Mouse (Mus musculus) hindlimb bud, embryonic 11.5 days (tissue): ENCODE measurements around the gene Glyr1.

Source experiments
- DNase-seq: peaks from one replicate; pipeline ENCODE4 v3.0.0-alpha.2; 2012; ENCODE audit warnings: low read depth, low spot score; ENCODE audit errors: extremely low spot score

The Glyr1 gene

DNA sequence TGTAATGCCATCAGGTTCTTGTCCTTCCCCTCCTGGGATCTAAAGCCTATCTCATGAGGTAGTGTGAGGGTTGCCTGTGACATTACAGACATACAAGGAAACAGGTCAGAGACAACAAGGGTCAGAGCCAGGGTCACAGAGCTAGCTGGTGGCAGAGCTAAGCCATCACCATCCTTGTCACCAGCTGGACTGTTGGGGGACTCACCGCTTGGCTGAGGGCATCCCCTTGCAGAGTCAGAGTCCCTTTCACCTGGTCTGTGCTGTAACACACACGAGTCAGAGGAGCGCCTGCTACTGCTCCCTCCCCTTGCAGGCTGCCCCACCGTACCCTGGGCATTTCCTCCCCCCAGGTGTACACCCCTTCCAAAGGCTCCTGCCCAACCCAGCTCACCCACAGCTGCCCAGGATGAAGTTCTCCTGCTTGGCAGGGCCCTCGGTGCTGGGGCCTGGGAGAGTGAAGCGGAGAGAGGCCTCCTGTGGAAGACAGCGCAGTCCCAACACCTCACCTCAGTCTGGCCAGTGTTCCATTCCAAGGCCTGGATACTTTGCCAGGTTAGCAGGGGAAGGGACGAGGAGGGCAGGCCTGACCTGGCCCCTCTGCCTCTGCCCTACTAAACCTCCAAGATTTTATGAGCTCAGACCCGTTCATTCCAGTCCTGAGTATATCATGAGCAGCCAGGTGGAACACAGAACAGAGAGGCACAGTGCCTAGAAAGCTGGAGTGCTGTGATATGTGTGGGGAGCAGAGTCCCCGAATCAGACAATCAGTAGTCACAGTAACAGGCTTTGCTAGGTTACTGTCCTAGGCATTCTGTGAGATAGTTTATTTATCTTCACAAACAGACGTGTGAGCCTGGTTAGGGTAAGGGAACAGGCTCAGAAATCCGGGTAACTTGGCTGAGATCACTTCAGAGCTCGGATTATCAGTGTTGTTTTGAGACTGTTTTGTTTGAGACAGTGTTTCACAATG, 37.3 kb downstream of the Glyr1 start:
- DNase-seq, result no peak

DNA sequence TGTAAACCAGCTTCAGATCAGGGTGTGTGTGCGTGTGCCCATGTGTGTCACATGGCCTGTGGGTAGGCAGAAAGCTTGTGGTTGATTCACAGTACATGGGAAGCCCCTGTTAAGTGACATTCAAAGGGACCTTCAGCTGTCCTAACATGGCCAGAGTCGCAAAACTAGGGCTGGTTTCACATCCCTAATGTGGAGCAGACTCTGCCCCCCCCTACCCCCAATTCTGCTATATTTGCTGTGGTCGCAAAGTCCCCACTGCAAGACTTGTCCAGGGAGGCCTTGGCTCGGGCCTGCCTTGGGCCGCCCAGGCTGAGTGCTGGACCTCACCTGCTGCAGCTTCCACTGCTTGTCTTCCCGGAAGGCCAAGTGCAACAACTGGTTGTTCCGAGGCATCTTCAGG, 38.4 kb downstream of the Glyr1 start:
- no peak for DNase-seq

DNA sequence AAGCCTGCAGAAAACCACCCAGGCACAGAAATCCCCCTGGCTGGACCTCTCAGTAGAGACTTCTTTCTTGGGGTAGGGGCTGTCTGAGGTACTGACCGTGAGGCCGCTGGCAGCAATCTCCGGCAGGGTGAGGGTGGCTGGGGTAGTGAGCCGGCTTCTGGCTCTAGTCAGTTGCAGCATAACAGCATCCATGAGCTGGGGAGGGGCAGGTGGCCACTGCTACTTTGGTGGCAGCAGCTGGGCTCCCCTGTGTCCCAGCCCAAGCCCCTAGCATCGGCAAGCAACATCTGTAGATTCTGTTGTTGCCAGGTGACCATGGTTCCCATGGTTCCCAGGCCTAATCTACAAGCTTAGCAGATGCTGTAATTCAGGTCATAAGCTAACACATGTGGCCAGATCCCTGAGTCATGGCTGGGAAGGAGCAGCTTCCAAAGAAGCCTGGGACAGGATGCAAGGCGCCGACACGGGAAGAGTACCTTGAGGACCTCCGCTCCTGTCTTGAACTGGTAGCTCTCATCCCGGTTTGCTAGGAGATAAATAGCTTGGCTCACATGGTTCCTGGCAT, 39.2 kb downstream of the Glyr1 start:
- DNase-seq, result no peak

DNA sequence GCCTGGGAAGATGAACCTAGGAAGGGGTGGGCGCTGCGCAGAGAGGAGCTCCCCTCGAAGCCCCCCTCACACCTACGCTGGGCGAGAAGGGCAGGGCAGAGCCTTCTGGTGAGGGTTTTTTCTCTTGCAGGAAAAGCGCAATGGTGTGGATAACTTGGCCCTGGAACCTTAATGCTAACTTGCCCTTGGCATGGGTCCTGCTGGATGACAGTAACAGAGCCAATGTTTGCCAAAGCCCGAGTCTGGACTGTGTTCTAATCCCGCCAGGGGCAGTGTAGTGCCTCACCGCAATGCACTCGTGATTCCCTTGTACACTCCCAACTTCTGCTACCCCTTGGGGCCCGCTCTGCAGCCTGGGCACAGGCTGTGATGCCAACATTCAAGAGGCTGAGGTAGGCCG, 41.6 kb downstream of the Glyr1 start:
- DNase-seq, result no peak

DNA sequence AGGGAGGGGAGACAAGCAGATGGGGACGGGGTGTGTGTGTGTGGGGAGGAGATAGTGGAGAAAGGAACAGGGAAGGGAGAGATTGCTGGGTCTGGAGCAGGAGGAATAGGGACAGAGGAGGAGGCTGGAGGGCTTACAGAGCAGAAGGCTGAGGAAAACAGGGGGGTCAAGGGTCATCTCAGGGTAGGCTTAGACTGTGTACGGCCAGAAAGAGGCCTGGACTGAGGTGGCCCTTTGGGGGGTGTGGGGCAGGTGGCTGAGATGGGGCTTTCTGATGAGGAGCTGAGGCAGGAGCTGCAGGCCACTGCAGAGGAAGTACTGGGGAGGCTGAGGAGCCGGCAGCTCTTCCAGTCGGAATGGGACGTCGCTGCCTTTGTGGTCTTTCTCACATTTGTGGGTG, 42.2 kb downstream of the Glyr1 start:
- DNase-seq, result no peak

DNA sequence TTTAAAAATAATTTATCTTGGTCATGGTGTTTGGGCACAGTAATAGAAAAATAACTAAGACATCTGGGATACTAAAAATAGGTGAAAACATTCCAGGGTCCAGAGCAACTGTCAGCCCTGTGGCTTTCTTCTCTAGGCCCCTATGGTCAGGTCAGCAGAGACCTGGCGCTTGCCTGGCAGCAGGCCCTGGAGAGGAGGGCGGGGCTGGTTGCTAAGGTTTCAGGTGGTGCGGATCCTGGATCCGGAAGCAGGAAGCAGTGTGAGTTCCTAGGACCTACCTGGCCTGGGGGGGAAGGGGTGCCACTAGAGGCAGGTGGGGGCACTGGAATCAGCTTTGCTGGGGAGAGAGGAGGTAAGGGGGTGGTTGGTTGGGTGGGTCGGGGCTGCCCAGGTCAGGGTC, 42.6 kb downstream of the Glyr1 start, which contains the start of gene Smim22:
Gene Smim22 (plus strand): TSS at position 222 of the 400 bp plus-strand sequence.
- DNase-seq, result no peak

DNA sequence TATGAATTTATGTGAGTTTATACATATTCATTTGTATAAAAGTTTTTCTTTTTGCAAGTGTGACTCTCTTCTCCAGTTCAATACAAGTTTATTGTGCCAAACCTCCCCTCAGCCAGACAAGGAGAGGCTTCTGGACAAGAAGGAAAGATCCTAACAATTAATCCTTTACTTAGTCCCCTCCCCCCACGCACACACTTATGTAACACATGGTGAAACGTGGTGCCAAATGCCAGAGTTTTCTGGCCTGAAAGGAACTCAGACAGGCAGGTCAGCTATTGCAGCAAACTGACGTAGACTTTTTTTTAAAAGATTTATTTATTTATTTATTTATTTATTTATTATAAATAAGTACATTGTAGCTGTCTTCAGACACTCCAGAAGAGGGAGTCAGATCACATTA, 49.1 kb downstream of the Glyr1 start:
- no peak for DNase-seq

DNA sequence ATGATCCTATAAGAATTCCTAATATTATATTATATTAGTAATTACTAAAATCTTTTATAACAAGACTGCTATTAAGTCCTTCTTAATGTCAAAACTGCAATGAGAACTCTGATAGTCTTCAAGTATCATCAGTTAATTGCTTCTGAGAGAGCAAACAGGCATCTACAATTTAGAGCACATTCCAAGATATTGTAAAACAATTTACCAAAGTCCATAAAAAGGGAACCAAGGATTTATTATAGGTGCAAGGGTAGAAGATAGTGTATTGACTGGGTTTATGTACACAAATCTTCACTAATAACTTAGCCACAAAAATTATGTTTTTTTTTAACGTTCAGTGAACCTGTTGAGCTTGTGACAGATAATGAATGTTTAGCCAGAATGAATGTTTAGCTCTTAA, 50.7 kb downstream of the Glyr1 start:
- no peak for DNase-seq

DNA sequence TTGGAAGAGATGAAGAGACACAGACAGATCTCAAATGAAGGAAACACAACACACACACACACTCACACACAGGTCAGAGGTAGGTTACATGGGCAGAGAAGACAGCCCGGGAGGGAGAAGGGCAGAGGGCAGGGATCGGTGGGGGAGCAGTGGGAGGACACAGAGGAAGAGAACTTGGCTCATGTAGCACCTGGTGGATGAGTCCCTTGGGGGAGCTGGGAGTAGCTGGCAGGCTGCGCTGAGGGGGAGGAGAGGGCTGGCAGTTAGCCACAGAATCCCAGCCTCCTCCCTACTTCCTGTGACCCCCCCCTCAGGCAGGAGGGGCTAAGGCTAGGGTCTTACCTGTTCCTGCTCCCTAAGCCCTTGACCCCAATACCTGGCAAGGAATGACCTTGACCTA, 52.1 kb downstream of the Glyr1 start, which contains the start of gene Sept12:
Gene Sept12 (minus strand): TSS at position 300 of the 400 bp plus-strand sequence.
- DNase-seq, result no peak

DNA sequence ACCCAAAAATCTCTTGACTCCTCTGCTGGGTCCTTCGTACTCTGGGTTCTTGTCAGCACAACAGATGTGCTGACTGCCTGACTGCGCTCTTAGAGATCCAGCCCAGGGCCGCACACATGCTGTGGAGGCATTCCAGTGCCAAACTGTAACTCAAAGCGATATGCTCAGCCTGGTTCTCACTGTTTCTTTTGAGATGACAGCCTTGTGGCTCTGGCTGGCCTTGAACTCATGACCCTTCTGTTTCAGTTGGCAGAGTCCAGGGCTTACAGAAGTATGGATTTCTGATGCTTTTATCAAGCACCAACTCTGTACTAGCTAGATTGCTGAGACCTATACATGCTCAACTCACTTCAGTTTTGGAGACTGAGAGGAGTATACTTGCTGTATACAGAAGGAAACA, 56.4 kb downstream of the Glyr1 start:
- no peak for DNase-seq

DNA sequence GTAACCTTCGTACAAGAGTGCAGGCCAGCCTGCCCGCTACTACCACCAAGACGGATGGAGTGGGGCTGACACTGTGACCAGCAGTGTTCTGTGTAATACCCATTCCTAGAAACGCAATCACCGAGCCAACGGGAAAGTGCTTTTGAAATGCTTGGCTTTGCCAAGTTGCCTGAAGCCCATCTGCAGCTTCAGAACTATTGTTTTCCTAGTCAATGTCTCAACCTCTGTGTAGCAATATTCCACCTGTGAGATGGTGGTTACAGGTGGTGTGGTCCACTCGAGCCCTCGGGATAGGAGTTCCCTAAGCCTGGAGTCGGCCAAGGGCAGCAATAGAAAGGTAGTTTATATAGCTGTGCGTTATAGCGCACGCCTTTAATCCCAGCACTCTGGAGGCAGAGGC, 64.9 kb downstream of the Glyr1 start:
- no peak for DNase-seq

DNA sequence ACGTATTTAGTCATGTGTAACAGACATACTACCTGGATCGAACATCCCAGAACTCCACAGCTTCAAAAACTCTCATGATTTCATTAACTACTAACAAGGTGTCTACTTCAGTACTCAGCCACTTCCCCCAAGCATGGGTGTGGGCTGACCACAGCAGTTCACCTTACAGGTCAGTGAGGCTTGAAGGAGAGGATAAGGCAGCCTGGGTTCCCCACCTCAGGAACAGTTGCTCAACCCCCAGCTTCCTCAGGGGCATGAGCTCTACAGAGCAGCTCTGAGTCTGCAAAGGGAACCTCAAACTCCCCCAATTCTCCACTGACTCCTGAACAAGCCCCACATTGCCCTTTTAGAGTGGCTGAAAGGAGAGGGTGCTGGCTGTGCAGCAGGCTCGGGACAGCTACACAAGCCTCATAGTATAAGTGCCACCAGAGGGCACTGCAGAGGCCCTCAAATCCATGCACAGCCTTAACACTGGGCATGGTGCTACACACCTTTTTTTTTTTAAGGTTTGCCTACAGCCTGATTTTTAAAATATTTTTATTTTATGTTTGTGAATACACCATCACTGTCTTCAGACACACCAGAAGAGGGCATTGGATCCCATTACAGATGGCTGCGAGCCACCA, 69.8 kb downstream of the Glyr1 start:
- DNase-seq, result no peak

DNA sequence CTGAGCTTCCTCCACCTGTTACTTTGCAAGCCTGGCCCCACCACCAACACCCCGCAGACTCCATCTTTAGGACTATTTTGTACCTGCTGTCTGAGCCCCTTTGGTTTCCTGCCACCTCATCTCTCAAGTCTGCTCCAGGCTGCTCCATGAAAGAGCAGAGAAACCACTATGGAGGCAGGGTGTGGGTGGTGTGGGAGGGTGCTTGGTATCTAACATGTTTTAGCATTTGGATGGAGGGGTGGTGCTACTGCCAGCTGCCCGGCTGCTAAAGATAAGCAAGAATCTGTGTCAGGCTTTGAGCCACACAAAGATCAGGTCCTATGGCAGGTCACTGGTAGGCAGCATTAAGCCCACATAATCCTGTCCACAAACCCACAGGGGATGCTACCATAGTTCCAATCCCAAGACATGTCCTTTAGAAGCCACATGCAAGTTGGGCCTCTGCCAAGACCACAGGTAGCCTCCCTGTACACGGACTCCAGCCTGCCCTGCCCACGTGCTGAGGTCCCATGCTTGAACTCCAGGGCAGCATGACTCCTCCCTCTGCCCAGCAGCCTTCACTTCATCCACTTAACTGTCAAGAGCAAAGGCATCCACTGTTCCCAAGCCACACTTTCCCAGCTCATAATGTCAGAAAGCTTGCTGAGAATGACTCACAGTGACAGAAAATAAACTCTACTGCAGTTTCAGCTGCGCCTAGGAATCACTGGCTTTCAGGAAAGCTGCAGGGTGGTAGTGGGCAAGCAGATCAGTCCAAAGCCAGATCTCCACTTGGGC, 71.2 kb downstream of the Glyr1 start:
- no peak for DNase-seq

DNA sequence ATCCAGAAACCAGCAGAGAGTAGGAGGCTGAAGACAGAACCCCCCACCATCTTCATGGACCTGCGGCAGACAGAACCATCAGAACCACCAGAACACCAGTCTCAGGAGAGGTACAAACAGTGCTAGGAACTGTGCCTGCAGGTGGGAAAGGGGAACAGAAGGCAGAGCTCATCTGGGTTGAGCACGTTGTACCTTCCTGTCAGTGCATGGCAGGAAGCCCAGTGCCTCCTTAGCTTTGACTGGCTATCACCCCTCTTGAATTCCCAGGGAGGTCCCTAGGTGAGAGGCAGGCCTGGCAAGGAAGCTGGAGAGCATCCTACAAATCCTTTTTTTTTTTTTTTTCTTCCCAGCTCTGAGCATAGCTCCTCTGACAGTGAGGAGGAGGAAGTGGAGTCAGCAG, 73.5 kb downstream of the Glyr1 start:
- no peak for DNase-seq

DNA sequence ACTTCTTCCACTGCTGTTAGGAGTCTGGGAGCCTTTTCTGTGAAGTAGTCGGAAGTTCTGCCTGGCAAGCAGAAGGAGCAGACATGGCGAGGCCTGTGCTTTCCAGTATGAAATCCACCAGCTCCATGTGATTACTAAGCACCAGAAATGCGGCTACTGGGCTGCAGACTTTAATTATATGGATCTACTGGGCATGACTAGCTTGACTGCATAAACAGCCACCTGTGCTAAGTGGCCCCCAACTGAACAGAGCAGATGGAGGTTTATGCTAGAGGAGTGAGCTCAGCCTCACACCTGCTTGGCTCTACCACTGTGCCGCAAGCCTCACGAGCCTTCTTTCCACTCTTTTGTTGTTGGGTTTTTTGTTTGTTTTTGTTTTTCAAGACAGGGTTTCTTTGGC, 75.1 kb downstream of the Glyr1 start:
- DNase-seq, result no peak

DNA sequence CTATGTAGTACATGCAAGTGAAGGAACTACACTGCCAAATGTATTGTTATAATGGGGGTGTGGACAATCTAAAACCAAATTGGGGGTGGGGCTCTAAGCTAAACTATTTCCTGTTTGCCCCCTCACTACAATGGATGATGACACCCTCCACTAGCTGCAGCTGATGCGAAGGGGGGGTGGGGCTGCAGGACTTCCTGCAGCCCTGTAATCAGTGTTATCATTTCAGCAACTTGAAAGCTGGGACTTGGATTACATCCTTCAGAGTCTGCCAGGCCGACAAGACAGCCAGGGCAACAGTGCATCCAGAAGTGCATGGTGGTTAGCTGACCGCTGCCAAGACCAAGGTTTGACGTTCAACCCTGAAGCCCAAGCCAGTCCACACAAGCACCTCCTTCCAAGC, 78.0 kb downstream of the Glyr1 start:
- no peak for DNase-seq

DNA sequence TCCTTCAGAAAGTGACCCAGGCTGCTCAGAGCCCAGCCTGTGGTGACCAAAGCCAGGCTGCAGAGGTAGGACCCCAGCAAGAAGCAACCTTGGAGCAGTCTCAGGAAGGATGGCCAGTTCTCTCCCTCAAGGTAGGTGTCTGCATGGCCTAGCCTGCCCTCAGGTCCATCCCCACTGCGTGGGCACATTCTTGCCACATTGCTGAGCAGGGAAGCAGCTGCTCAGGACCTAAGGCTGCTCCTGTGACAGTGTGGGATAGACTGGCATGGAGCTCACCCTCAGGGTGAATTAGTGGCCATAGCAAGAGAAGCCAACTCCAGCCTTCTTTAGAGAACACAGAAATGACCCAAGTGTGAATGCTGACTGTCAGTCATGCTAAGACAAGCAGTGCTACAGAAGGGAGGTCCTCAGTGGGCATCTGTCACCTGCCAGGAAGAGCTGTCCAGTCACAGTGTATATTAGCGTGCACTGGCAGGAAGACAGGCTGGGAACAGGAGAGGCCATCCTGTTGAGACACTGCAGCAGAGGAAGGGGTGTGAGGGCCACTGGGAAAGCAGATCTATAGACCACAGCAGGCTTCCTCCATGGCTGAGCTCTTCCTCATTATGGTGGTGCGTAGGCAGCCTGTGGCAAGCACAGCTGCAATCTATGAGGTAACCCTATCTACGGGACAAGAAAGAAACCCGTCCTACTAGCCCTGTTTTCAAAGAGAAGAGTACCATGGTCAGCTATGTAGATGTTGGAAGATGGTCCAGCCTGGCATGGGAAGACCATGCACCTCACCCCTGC, 80.4 kb downstream of the Glyr1 start:
- DNase-seq, result no peak

DNA sequence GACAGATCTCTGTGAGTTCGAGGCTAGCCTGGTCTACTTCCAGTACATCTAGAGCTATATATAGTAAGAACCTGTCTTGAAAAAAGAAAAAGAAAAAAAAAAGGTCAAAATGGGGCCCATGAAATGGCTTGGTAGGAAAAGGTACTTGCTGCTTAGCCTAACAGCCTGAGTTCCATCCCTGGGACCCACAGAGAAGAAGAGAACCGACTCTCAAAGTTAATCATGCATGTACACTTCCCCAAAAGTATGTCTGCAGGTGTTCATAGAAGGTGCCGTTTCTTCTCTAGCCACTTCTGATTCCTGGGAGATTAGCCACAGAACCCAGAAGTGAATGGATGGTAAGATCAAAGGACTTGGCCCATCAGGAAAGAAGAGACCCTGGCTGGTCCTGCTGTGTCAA, 81.2 kb downstream of the Glyr1 start:
- no peak for DNase-seq

DNA sequence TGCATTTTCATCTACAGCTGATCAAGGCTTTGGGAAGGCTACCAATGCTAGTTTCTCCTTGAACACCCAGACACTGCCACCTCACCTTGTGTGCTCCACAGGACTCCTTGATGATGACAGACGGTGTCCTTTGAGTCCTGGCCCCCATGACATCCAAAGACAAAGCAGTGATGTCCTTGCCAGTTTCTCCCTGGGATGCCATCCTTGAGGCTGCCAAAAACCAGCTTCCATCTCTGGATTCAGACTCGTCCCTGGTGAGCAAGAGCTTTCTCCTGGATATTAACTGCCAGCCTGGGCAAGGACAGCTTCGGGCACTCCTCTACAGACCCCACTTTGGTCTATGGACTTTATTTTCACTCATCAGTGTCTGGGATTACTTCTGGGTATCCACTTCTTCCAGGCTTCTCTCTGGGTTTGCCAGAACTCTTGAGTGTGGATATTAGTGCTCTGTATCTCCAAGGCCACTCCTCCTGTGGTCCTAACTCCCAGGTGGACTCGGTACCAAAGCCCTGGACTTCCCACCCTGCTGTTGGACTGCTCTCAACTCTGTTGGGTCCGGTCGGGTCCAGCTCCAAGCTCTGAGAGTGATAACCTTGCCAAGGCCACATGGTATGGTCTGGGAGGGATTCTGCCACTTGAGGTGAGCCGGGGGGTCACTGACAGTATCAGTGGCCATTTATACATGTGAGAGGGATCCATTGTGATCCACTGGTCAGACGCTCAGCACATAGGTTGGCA, 84.1 kb downstream of the Glyr1 start:
- DNase-seq, result no peak
